Mouse (Mus musculus): ENCODE data around the gene Hsd11b1.

GRCm38 (mm10) chr1:193263955-193264598 is at the start of gene Hsd11b1:
- TF ChIP-seq GATA1 (IDR thresholded peaks at IDR 0.05; ENCODE audit: low read length), result no peak
- TF ChIP-seq TAL1 (IDR thresholded peaks at IDR 0.05; ENCODE audit: low read length), result no peak
